Mouse (Mus musculus): Measurements from ENCODE around the gene Zfp444. TPM values are rescaled to one million over a fixed set of nuclear protein-coding genes. Genes with fewer than 3 reads are reported as not detected.

Gene Zfp444
- polyA plus RNA-seq, 1 experiment = 20.9 TPM

GRCm38 (mm10) chr7:6146982-6147325 is 25.1 kb upstream of the Zfp444 start:
- Histone ChIP-seq H3K4me1 (ENCODE audit: control insufficient read depth, insufficient read depth, low read length) (peaks cover 14% of the 10 kb centered on the region), H3K27ac (ENCODE audit: insufficient read depth, low read length) (peak overlapping the region; percentile 80), H3K4me3 (ENCODE audit: insufficient read depth, low read length) (no peak overlapping the region)
- TF ChIP-seq POLR2A (IDR thresholded peaks at IDR 0.05; ENCODE audit: low read depth, low read length) (no peak), CTCF (IDR thresholded peaks at IDR 0.05; ENCODE audit: borderline replicate concordance, insufficient read depth, low read length) (no peak)

- Histone ChIP-seq H3K27ac (ENCODE audit: insufficient read depth, low read length) (peak overlapping the region; percentile 80; the same call in 1 of the 2 replicates), H3K4me3 (ENCODE audit: insufficient read depth, low read length) (no peak overlapping the region), H3K4me1 (ENCODE audit: control insufficient read depth, insufficient read depth, low read length) (peaks cover 14% of the 10 kb centered on the region)
- no peak for TF ChIP-seq CTCF (IDR thresholded peaks at IDR 0.05; ENCODE audit: borderline replicate concordance, insufficient read depth, low read length)
- no peak for TF ChIP-seq POLR2A (IDR thresholded peaks at IDR 0.05; ENCODE audit: low read depth, low read length)
Measured at GRCm38 (mm10) chr7:6147688-6148087, 24.3 kb upstream of the Zfp444 start.

DNA sequence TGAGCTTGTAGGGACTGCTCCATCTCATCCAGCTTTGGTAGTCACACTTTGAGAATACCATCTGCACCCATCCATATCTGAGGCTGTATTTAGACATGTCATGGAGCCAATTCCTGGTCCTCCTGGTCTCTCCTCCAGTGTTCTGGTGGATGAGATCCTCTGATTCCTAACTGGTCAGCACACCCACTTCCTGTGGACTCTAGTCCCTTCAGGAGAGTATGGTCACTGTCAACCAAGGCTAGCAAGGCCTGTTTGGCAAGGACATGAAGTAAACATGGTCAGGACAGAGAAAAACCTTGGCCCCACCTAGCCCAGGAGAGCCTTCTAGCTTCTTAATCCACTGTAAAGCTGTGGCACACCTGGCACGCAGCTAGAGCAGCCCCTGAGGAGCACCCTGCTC is 20.8 kb upstream of the Zfp444 start:
- Histone ChIP-seq H3K4me3 (ENCODE audit: insufficient read depth, low read length) (no peak overlapping the region), H3K4me1 (ENCODE audit: control insufficient read depth, insufficient read depth, low read length) (peaks cover 19% of the 10 kb centered on the region; the same call in 1 of the 2 replicates), H3K27ac (ENCODE audit: insufficient read depth, low read length) (no peak overlapping the region)
- TF ChIP-seq CTCF (IDR thresholded peaks at IDR 0.05; ENCODE audit: borderline replicate concordance, insufficient read depth, low read length) (no peak), POLR2A (IDR thresholded peaks at IDR 0.05; ENCODE audit: low read depth, low read length) (no peak)

DNA sequence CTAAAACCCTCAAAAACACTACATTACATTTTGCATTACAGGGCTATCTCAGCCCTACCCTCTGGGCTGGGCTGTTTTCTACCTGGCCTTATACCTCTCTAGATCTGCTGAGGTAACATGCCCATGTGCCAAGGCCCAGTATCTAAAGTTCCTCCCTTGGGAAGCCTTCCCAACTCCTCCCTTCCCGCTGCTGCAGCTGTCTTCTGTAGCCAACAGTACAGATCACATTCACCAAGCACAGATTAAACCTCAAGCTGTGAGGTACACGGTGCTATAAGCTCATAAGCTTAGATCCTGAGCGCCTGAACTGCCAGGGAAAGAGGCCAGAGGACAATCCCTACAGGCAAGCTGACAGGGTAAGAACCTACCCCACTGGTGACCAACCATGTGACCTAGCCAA is 20.0 kb upstream of the Zfp444 start:
- no peak for TF ChIP-seq CTCF (IDR thresholded peaks at IDR 0.05; ENCODE audit: borderline replicate concordance, insufficient read depth, low read length)
- TF ChIP-seq POLR2A (IDR thresholded peaks at IDR 0.05; ENCODE audit: low read depth, low read length) = no peak
- Histone ChIP-seq H3K27ac (ENCODE audit: insufficient read depth, low read length) (no peak overlapping the region), H3K4me3 (ENCODE audit: insufficient read depth, low read length) (no peak overlapping the region), H3K4me1 (ENCODE audit: control insufficient read depth, insufficient read depth, low read length) (peaks cover 21% of the 10 kb centered on the region)

DNA sequence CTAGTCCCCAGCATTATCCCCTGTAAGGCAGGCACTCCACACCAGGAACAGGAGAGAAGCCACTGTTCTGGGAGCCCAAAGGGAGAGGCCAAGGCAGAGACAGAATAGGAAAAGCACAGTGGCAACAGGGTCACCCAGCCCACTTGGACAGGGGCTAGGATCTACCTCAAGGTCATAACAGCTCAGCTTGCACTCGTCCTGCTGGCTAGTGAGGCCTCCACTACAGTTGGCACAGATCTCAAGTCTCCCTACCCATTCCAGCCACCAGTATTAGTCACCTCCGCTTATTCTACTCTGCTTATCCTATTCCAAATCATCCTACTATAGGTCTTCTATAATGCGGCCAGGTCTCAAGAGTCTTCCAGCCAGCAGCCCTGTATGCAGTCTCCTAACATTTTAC is 18.9 kb upstream of the Zfp444 start:
- Histone ChIP-seq H3K4me1 (ENCODE audit: control insufficient read depth, insufficient read depth, low read length) (peaks cover 17% of the 10 kb centered on the region), H3K4me3 (ENCODE audit: insufficient read depth, low read length) (no peak overlapping the region)
- TF ChIP-seq POLR2A (IDR thresholded peaks at IDR 0.05; ENCODE audit: low read depth, low read length) (no peak), CTCF (IDR thresholded peaks at IDR 0.05; ENCODE audit: borderline replicate concordance, insufficient read depth, low read length) (no peak)

GRCm38 (mm10) chr7:6154164-6154563 is 17.9 kb upstream of the Zfp444 start:
- H3K4me1 ChIP-seq (ENCODE audit: control insufficient read depth, insufficient read depth, low read length) = peaks cover 17% of the 10 kb centered on the region
- TF ChIP-seq POLR2A (IDR thresholded peaks at IDR 0.05; ENCODE audit: low read depth, low read length) (no peak), CTCF (IDR thresholded peaks at IDR 0.05; ENCODE audit: borderline replicate concordance, insufficient read depth, low read length) (no peak)
- H3K27ac ChIP-seq (ENCODE audit: insufficient read depth, low read length) = no peak overlapping the region; the same call in 1 of the 2 replicates
- H3K4me3 ChIP-seq (ENCODE audit: insufficient read depth, low read length) = peak overlapping the region; percentile 71

More for the DNA sequence above, 18.9 kb upstream of the Zfp444 start:
- H3K27ac ChIP-seq (ENCODE audit: insufficient read depth, low read length) = 0 out of 2 replicates have a peak overlapping the region, but pooled peaks have one; percentile 2

GRCm38 (mm10) chr7:6155031-6155872 is 16.8 kb upstream of the Zfp444 start:
- H3K4me1 ChIP-seq (ENCODE audit: control insufficient read depth, insufficient read depth, low read length) = peaks cover 17% of the 10 kb centered on the region
- TF ChIP-seq POLR2A (IDR thresholded peaks at IDR 0.05; ENCODE audit: low read depth, low read length) = peak; percentile 67
- TF ChIP-seq CTCF (IDR thresholded peaks at IDR 0.05; ENCODE audit: borderline replicate concordance, insufficient read depth, low read length) = no peak
- H3K4me3 ChIP-seq (ENCODE audit: insufficient read depth, low read length) = peak overlapping the region; percentile 71
- peak overlapping the region; percentile 82 for H3K27ac ChIP-seq (ENCODE audit: insufficient read depth, low read length)

DNA sequence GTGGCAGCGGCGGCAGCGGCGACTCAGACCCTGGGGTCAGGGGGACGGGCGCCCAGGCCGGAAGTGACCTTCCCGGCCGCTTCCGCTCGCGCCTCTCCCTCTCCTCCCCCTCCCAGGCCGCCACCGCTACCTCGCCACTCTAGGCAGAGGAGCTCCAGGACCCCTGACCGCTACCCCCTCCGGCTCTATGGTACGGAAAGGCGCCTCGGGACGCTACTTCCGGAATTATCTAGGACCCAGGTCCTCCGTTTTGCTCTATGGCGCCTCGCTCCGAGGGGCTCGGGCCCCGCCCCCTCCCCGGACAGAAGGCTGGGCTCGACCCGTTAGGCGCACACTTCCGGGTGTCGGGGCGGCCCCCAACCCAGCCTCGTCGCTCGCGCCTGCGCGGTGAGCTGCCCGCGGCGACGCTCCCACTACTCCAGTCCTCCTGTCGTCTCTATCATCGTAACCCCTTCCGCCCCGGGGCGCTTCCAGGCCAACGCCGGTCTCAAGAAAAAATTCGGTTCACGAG is 16.1 kb upstream of the Zfp444 start, which contains the start of gene Zfp787:
Zfp787 (minus strand) TSS at position 97 of the 511 bp plus-strand sequence.
- Histone ChIP-seq H3K4me1 (ENCODE audit: control insufficient read depth, insufficient read depth, low read length) (peaks cover 17% of the 10 kb centered on the region), H3K4me3 (ENCODE audit: insufficient read depth, low read length) (peak within 1 kb of the TSS; percentile 71), H3K27ac (ENCODE audit: insufficient read depth, low read length) (peak within 1 kb of the TSS; percentile 82)
- TF ChIP-seq POLR2A (IDR thresholded peaks at IDR 0.05; ENCODE audit: low read depth, low read length) = peak; percentile 46
- no peak for TF ChIP-seq CTCF (IDR thresholded peaks at IDR 0.05; ENCODE audit: borderline replicate concordance, insufficient read depth, low read length)

DNA sequence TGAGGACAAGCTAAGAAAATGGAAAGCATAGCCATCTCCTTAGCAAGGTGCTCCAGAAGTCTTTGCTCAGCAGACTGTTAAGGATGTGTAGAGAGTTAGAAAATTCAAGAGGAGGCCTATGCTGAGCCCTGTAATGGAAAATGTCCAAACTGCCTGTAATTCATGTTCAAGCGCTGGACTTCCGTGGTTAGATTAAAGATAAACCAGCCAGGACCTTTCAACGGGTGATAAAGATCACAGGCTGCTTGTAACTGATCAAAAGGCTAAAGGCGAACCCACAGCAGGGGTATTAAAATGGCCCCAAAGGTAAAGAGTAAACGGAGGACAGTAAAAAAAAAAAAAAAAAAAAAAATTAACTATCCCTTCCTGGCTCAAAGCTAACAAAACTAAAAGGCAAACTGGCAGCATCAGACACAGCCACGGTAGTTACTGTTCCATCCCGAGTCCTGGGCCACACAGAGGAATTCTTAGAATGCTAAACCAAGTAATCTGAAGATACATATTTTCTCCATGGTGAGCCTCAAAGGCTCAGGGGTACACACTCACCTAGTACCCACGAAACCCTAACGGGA is 15.0 kb upstream of the Zfp444 start:
- TF ChIP-seq CTCF (IDR thresholded peaks at IDR 0.05; ENCODE audit: borderline replicate concordance, insufficient read depth, low read length) (no peak), POLR2A (IDR thresholded peaks at IDR 0.05; ENCODE audit: low read depth, low read length) (no peak)
- H3K4me3 ChIP-seq (ENCODE audit: insufficient read depth, low read length) = peak overlapping the region; percentile 71
- H3K27ac ChIP-seq (ENCODE audit: insufficient read depth, low read length) = no peak overlapping the region
- H3K4me1 ChIP-seq (ENCODE audit: control insufficient read depth, insufficient read depth, low read length) = peaks cover 17% of the 10 kb centered on the region

DNA sequence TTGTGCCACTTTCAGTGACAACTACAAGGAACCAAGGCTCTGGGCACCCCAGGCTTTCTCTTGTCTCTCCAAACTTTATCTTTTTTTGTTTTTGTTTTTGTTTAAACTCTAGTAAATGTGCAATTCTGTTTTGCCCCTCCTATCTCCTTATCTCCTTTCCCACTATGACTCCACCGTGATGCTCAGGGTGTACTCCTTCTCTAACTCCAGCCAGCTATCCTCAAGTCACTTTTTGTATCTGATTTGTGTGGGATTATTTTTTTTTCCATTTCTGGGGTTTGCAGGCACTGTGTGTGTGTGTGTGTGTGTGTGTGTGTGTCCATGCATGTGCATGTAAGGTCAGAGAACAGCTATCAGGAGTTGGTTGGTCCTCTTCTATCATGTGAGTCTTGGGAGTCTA is 14.5 kb upstream of the Zfp444 start:
- Histone ChIP-seq H3K4me1 (ENCODE audit: control insufficient read depth, insufficient read depth, low read length) (peaks cover 17% of the 10 kb centered on the region), H3K4me3 (ENCODE audit: insufficient read depth, low read length) (no peak overlapping the region), H3K27ac (ENCODE audit: insufficient read depth, low read length) (no peak overlapping the region)
- TF ChIP-seq CTCF (IDR thresholded peaks at IDR 0.05; ENCODE audit: borderline replicate concordance, insufficient read depth, low read length) (no peak), POLR2A (IDR thresholded peaks at IDR 0.05; ENCODE audit: low read depth, low read length) (no peak)

Measured in embryonic fibroblast, embryonic 13.5 days (primary cell).